Mouse (Mus musculus): ENCODE measurements around the gene Tm4sf20. TPM values are rescaled to one million over a fixed set of nuclear protein-coding genes. Genes with fewer than 3 reads are reported as not detected.
A peak's percentile ranks its signal among the peaks of the same experiment; 100 is the strongest.

Gene Tm4sf20
- polyA plus RNA-seq, 1 experiment from 2014 or later, result 0.47 TPM

DNA sequence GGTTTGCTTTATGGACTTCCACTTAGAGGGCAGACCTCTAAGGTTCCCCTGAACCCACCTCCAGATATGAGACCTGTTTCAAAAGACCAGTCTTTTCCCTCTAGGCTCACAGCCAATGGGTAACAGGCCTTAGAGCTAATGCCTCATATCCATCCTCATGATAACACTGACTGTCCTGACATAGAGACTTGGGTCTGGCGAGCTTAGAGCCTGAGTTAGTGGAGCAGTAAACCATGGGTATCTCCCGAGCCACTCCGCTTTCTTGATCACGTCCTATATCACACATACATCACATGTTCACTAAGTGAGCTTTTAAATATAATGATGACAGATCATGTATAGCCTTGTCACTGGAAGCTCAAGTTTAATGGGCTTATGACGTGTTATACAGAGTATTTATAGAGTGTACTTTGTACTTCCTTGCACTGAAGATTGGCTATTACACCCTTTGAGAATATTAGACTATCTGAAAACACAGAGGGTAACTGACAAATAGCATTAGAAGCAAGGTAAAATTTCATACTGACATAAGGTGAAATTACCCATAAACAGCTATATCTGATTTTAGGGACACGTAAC lies 11.2 kb upstream of the Tm4sf20 start:
- DNase-seq (ENCODE audit: low spot score), result no peak

GRCm38 (mm10) chr1:82775293-82775692 lies 7.0 kb upstream of the Tm4sf20 start:
- no peak for DNase-seq (ENCODE audit: low spot score)

GRCm38 (mm10) chr1:82773208-82773607 lies 4.9 kb upstream of the Tm4sf20 start:
- no peak for DNase-seq (ENCODE audit: low spot score)

- no peak for DNase-seq (ENCODE audit: low spot score)
These were observed 4.2 kb upstream of the Tm4sf20 start for GRCm38 (mm10) chr1:82772428-82772827.

DNA sequence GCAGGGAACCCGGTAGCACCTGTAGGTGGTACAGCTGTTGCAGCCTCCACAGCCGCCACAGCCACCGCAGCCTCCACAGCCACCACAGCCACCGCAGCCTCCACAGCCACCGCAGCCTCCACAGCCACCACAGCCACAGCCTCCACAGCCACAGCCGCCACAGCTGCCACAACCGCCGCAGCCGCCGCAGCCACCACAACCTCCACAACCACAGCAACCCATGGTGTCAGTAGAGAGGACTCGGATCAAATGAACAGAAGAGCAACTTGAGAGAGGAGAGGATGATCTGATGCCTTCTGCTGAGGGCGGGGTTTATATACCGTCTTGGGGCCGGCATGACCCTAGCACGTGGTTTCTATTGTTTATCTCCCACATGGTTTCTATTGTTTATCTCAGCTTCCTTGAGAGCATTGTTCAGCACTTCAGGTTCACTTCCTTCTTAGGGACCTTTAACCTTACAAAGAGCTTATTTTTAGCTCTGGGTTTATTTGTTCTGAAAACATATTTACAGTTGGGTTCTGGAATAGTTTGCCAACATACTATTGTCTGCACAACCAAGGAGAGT lies 2.8 kb upstream of the Tm4sf20 start, which contains the start of gene Gm47791:
Gene Gm47791 (minus strand): TSS at position 222 of the 565 bp plus-strand sequence.
- DNase-seq (ENCODE audit: low spot score), result no peak

DNA sequence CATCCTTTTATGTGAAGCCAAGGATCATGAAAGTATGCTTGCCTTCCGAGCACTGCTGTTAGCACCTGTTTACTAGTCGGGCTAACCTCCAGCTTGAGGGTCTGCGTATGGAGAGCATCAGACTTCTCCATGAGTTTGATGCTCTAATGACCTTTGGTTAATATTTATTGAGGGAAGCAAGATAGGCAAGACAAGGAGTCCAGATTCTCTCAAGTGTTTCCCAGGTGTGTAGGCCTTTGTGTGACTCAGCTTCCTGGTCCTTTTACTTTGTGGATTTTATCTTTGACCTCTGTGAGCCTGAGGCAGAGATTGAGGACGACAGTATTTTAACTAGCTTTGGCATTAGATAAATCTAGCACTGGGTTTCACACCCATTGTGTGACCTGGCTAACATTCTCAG lies 1.6 kb downstream of the Tm4sf20 start:
- DNase-seq (ENCODE audit: low spot score), result no peak

- DNase-seq (ENCODE audit: low spot score), result no peak
These were observed 2.0 kb downstream of the Tm4sf20 start for GRCm38 (mm10) chr1:82766227-82766626.

DNA sequence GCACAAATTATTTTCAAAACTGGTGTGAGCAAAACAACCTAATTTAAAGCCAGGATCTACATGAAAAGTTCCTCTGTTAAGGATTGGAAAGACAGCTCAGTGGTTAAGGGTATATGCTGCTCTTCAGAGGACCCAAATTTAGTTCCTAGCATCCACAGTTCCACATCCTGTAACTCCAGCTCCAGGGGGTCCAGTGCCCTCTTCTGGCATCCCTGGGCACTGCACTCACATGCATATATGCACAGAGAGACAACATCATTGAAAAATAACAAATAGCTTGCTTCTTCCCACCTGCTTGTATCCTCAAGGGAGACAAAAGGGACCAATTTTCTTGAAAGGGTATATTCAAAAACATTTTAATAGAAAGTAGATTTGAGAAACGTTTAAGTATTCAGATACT lies 6.0 kb downstream of the Tm4sf20 start:
- DNase-seq (ENCODE audit: low spot score), result no peak

DNA sequence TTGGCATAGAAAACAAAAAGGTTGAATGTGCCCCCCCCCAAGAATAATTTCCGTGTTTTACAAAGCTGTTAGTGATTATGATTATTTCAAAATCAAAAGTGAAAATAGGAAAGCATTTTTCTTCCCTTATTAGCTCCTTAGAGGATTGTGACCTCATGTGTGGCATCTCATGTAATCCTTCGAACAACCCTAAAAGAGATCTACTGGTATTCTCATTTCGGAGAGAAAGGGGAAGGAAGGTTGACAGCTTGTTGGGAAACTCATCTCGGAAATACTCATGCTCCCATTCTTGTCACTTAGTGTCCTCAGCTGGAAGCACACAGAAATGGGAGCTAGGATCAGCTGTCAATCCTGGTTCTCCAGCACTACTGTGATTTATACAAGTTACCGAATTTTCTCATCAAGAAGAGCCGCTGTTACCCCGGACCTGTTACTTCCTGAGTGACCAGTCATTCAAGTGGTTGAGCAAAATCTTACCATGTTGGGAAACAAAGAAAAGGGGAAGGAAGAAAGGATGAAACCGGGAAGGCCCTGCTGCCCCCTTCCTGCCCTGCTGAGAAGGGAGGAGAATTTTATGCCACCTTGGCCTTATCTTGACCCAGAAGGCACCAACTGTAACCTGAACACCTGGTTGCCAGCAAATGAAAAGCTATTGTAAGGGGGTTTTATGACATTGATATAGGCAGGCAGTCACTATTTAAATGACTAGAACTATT lies 6.6 kb downstream of the Tm4sf20 start:
- no peak for DNase-seq (ENCODE audit: low spot score)

DNA sequence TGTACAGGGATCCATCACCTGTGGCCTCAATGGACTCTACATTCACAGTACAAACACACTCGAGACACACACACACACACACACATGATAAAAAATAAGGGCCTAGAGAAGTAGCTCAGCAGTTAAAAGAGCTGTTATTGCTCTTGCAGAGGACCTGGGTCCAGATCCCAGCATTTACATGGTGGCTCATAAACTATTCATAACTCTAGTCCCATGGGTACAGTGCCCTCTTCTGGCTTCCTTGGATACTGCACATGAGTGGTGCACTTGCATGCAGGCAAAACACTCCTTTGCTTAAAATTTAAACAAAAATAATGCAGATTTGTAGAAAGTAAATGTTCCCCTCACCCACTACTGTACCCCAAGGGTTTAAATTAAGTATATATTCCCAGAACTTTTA lies 8.7 kb downstream of the Tm4sf20 start:
- DNase-seq (ENCODE audit: low spot score), result peak; percentile 14

DNA sequence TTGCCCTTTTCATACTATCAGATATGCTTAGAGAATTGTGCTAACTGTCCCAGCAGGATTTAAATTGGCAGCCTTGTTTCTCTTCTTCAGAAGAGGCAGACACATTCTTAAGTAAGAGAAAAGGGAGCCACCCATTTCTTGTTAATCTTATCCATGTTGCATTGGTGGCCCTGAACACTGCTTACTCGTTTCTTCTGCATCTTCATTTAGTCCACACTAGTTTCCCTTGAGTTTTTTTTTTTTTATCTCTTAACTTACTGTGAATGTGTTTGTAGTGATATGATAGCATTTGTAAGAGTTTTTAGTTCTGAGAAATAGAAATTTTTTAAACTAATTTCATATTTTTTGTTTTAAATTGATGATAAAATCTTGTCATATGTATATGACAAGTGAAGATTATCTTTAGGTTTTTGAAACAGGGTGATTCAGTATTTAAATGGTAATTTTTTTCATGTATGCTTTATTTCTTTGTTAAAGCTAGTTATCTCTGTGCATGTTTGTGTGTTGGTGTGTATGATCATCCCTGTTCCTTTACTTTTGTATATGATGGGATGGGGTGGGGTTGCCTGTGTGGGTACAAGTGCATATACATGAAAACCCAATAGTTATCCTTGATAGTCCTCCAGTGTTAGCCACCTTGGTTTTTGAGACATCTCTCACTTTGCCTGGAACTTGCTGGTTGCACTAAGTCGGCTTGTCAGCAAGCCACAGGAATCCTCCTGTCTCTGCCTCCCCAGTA lies 20.4 kb downstream of the Tm4sf20 start:
- DNase-seq (ENCODE audit: low spot score), result no peak

- DNase-seq (ENCODE audit: low spot score), result no peak
These were observed 21.9 kb downstream of the Tm4sf20 start for GRCm38 (mm10) chr1:82746408-82746807.

- no peak for DNase-seq (ENCODE audit: low spot score)
These were observed 24.3 kb downstream of the Tm4sf20 start for GRCm38 (mm10) chr1:82743962-82744361.

DNA sequence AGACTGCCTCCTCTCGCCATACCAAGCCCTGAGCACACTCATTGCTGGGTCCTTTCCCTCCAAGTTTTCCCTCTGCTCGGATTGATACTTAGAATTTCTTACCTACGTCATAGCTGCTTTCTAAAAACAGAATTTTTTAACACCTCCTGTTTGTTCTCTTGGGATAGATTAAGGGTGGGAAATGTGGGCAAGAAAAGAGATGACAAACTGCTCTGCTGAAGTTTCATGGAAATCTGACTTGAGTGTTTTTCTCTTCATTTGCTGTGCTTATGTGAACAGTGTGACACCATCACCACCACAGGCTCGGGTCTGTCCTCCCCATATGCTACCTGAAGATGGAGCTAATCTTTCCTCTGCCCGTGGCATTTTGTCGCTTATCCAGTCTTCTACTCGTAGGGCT lies 26.7 kb downstream of the Tm4sf20 start:
- DNase-seq (ENCODE audit: low spot score), result no peak

DNA sequence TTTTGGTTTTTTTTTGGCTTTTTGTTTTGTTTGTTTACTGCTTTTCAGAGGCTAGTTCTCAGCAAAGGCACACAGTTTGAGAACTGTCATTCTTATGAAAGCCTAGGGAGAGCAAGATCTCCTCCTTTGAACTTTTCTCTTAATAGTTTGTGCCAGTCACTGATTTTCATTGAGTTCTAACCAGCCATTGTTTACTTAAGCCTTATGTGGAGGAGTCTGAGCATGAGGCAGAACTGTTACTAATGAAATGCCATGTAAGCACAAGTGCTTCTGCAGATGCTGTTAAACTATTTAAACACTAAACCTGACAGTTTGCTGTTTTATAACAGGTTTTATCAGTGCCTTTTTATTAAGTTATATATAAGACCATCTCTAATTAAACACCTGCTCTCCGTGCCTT lies 30.2 kb downstream of the Tm4sf20 start:
- DNase-seq (ENCODE audit: low spot score), result no peak

DNA sequence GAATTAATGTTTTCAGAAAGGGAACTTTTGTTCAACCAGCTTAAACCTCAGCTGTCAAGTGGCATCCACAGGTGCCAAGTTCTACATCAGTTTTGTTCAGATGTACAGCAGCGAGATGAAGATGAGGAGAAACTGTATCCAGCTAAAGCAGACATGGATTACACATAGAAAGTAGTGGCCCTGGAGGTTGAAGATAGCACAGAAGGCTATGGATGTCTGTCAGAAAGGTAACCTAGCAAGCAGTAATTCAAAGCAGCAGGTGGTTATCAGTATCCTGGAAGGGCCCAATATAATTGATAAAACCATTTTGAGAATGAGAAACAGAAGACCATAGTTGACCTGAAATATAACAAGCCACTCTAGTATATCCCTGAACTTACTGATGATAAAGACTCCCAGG lies 34.9 kb downstream of the Tm4sf20 start:
- no peak for DNase-seq (ENCODE audit: low spot score)

DNA sequence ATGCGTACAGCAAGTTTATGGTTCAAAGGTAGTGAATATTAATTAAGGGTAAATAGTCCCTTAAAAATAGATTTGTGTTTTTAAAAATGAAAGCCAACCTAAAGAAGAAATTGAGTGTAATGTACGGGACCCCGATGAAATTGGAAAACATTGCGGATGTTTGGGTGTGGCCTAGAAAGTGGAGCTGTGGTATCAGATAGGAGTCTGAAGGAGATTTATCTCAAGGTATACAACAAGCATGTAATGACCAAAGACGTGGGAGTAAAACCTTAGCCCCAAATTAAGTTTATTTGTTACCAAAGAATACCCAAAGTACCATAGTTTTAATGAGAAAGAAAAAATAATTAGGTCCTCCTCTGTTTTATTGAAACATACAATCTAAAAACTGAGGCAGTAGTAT lies 41.8 kb downstream of the Tm4sf20 start:
- no peak for DNase-seq (ENCODE audit: low spot score)

- no peak for DNase-seq (ENCODE audit: low spot score)
These were observed 42.4 kb downstream of the Tm4sf20 start for GRCm38 (mm10) chr1:82725875-82726185.

GRCm38 (mm10) chr1:82725026-82725874 lies 43.0 kb downstream of the Tm4sf20 start:
- no peak for DNase-seq (ENCODE audit: low spot score)

DNA sequence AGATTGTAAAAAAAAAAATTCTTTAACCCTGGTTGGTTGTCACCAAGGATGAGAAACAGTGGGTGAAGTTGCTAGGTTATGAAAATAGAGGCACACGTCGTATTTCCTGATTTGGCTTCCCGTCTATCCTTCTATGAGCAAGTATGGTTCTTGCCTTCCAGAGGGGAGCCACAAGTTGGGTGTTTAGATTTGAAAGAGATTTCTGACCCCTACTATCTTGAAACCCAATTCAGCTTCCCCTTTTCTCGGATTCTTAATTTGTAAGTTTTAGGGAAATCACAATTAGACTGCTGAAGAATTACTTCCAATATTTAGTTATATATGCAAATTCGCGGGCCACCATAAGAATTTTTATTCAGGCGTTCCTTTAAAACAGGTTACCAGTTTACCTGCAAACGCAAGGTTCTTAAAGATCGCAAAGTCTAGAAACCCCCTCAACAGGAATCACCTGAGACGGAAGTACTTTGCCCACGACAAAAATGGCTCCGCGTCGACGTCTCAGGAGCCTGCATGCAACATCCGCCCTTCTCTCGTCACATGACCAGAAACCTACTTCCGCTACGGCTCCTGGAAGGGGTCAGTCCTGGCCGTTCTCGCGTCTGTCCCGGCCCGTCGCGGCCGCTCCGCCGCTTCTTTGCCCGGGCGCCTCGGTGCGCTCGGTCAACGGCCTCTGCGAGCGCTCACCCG lies 43.8 kb downstream of the Tm4sf20 start, which contains the start of gene Mff:
Gene Mff (plus strand): TSS at position 552 of the 687 bp plus-strand sequence.
- peak; percentile 95 for DNase-seq (ENCODE audit: low spot score)
